8 mouse cellular contexts compared by ENCODE assay signal in genomic region chr1:93804818-93805217, GRCm38 (mm10). TPM values are rescaled to one million over a fixed set of nuclear protein-coding genes. Genes with fewer than 3 reads are reported as not detected.
DNase-seq lines count a peak whose midpoint lies in the region; ATAC-seq and TF ChIP-seq lines count a peak whose summit lies in the region.

No protein-coding gene starts in this region.

- no peaks in the 10 kb centered on the region for H3K9me3 ChIP-seq in embryonic facial prominence, embryonic 10.5 days
- H3K9me3 ChIP-seq in intestine, embryonic 14.5 days (ENCODE audit: control insufficient read depth, low read length): no peaks in the 10 kb centered on the region
- H3K9me3 ChIP-seq in midbrain, postnatal 0 days (ENCODE audit: low read length): no peaks in the 10 kb centered on the region

- 0 out of 2 replicates have a peak overlapping the region, but pooled peaks have one; percentile 67 for H3K4me3 ChIP-seq in kidney, adult 2 months (ENCODE audit: insufficient read depth, low read depth, low read length)
- peak overlapping the region; percentile 78 for H3K4me3 ChIP-seq in embryonic facial prominence, embryonic 10.5 days
- H3K4me3 ChIP-seq in intestine, embryonic 14.5 days (ENCODE audit: low read depth, low read length): peak overlapping the region; percentile 76
- peak overlapping the region; percentile 69 for H3K4me3 ChIP-seq in midbrain, postnatal 0 days (ENCODE audit: low read depth, low read length)

- H3K9ac ChIP-seq in intestine, embryonic 14.5 days (ENCODE audit: low read length): peak overlapping the region; percentile 89; the same call in 1 of the 2 replicates
- peak overlapping the region; percentile 89; the same call in 1 of the 2 replicates for H3K9ac ChIP-seq in midbrain, postnatal 0 days (replicated peaks; ENCODE audit: low read length, poor library complexity, severe bottlenecking)

- H3K36me3 ChIP-seq in kidney, adult 2 months (ENCODE audit: control insufficient read depth, insufficient read depth, low read length): no peaks in the 10 kb centered on the region
- H3K36me3 ChIP-seq in embryonic facial prominence, embryonic 10.5 days (replicated peaks): peaks cover 52% of the 10 kb centered on the region
- peaks cover 47% of the 10 kb centered on the region for H3K36me3 ChIP-seq in intestine, embryonic 14.5 days (ENCODE audit: control insufficient read depth, insufficient read depth, low read length)
- H3K36me3 ChIP-seq in midbrain, postnatal 0 days (ENCODE audit: insufficient read depth, low read length): peaks cover 12% of the 10 kb centered on the region; the same call in 1 of the 2 replicates

- H3K27me3 ChIP-seq in kidney, adult 2 months (replicated peaks; ENCODE audit: control insufficient read depth, insufficient read depth, low read length): no peaks in the 10 kb centered on the region
- H3K27me3 ChIP-seq in embryonic facial prominence, embryonic 10.5 days (replicated peaks; ENCODE audit: low read depth, poor library complexity, severe bottlenecking): no peaks in the 10 kb centered on the region
- H3K27me3 ChIP-seq in intestine, embryonic 14.5 days (replicated peaks; ENCODE audit: control insufficient read depth, insufficient read depth, low read length): no peaks in the 10 kb centered on the region
- H3K27me3 ChIP-seq in midbrain, postnatal 0 days (ENCODE audit: insufficient read depth, low read length): no peaks in the 10 kb centered on the region

- TF ChIP-seq POLR2A in kidney, adult 2 months (IDR thresholded peaks at IDR 0.05; ENCODE audit: low read depth, low read length): no peak

- no peak for DNase-seq in kidney, adult 2 months
- no peak for DNase-seq in kidney, adult 8-10 months
- DNase-seq in embryonic facial prominence, embryonic 10.5 days (ENCODE audit: low spot score): no peak
- no peak for DNase-seq in intestine, embryonic 14.5 days (ENCODE audit: low spot score)
- no peak for DNase-seq in midbrain, postnatal 0 days (ENCODE audit: low spot score)
- DNase-seq in right cerebral cortex, adult 2 months (ENCODE audit: low spot score in 2 of 2): no peak
- no peak for DNase-seq in thymus, adult 18-20 months
- DNase-seq in frontal cortex, postnatal 25 days (ENCODE audit: low spot score in 2 of 2): no peak

- peaks cover 7% of the 10 kb centered on the region; the same call in 1 of the 2 replicates for H3K4me1 ChIP-seq in kidney, adult 2 months (ENCODE audit: control insufficient read depth, insufficient read depth, low read length)
- H3K4me1 ChIP-seq in embryonic facial prominence, embryonic 10.5 days: peaks cover 39% of the 10 kb centered on the region
- peaks cover 18% of the 10 kb centered on the region for H3K4me1 ChIP-seq in intestine, embryonic 14.5 days (replicated peaks; ENCODE audit: control insufficient read depth, insufficient read depth, low read length)
- peaks cover 7% of the 10 kb centered on the region; the same call in 1 of the 2 replicates for H3K4me1 ChIP-seq in midbrain, postnatal 0 days (ENCODE audit: insufficient read depth, low read length)

- peak overlapping the region; percentile 69 for H3K4me2 ChIP-seq in intestine, embryonic 14.5 days (ENCODE audit: low read length)
- peak overlapping the region; percentile 68 for H3K4me2 ChIP-seq in midbrain, postnatal 0 days (ENCODE audit: low read depth, low read length, poor library complexity, severe bottlenecking)

- WGBS in kidney, adult 2 months: 75% methylated on average over 4 of the region's 4 CpGs
- WGBS in embryonic facial prominence, embryonic 10.5 days: 85% methylated on average over 4 of the region's 4 CpGs
- 77% methylated on average over 4 of the region's 4 CpGs for WGBS in intestine, embryonic 14.5 days
- 84% methylated on average over 4 of the region's 4 CpGs for WGBS in midbrain, postnatal 0 days

- no peak overlapping the region for H3K27ac ChIP-seq in kidney, adult 2 months (ENCODE audit: insufficient read depth, low read depth, low read length)
- H3K27ac ChIP-seq in embryonic facial prominence, embryonic 10.5 days (replicated peaks): 0 out of 2 replicates have a peak overlapping the region, but pooled peaks have one; percentile 98
- no peak overlapping the region for H3K27ac ChIP-seq in intestine, embryonic 14.5 days (ENCODE audit: low read depth)
- H3K27ac ChIP-seq in midbrain, postnatal 0 days (ENCODE audit: low read depth, low read length): peak overlapping the region; percentile 95; the same call in 1 of the 2 replicates

- ATAC-seq in intestine, embryonic 14.5 days (replicated peaks; ENCODE audit: low FRiP score, low TSS enrichment, low read depth): no peak
- no peak for ATAC-seq in midbrain, postnatal 0 days (ENCODE audit: low FRiP score)

- no peak for TF ChIP-seq CTCF in kidney, adult 2 months (conservative IDR thresholded peaks at IDR 0.05; ENCODE audit: insufficient read depth, insufficient read length, low read depth, low read length)
- no peak for TF ChIP-seq CTCF in midbrain, postnatal 0 days (IDR thresholded peaks at IDR 0.05)

RNA-seq across cellular contexts. Expression of gene Ing5, which starts 1.1 kb away (rescaled TPM):
- 6.0 and 6.4 TPM in 2 replicates for polyA plus RNA-seq in kidney, adult 2 months (2012; rRNA removed)
- polyA plus RNA-seq in embryonic facial prominence, embryonic 10.5 days (2016; fragmentation: Nextera tagmentation; extraction: Ambion mirVana): 26.3 and 27.2 TPM in 2 replicates
- 19.7 and 23.2 TPM in 2 replicates for polyA plus RNA-seq in intestine, embryonic 14.5 days (2014; fragmentation: Nextera tagmentation; extraction: Ambion mirVana)
- total RNA-seq in midbrain, postnatal 0 days (2014; rRNA removed): 12.6 and 13.5 TPM in 2 replicates
- 7.1 and 7.5 TPM in 2 replicates for polyA plus RNA-seq in midbrain, postnatal 0 days (2015; fragmentation: Nextera tagmentation; extraction: Ambion mirVana)

RNA-seq across cellular contexts. Expression of gene Dtymk, which starts 3.1 kb away (rescaled TPM):
- polyA plus RNA-seq in kidney, adult 2 months (2012; rRNA removed): 34.7 and 36.7 TPM in 2 replicates
- 280 and 291 TPM in 2 replicates for polyA plus RNA-seq in embryonic facial prominence, embryonic 10.5 days (2016; fragmentation: Nextera tagmentation; extraction: Ambion mirVana)
- 272 and 288 TPM in 2 replicates for polyA plus RNA-seq in intestine, embryonic 14.5 days (2014; fragmentation: Nextera tagmentation; extraction: Ambion mirVana)
- 66.8 and 88.8 TPM in 2 replicates for total RNA-seq in midbrain, postnatal 0 days (2014; rRNA removed)
- 109 TPM in 2 replicates for polyA plus RNA-seq in midbrain, postnatal 0 days (2015; fragmentation: Nextera tagmentation; extraction: Ambion mirVana)

RNA-seq across cellular contexts. Expression of gene D2hgdh, which starts 19.9 kb away (rescaled TPM):
- 39.4 and 44.1 TPM in 2 replicates for polyA plus RNA-seq in kidney, adult 2 months (2012; rRNA removed)
- 15.0 and 15.7 TPM in 2 replicates for polyA plus RNA-seq in embryonic facial prominence, embryonic 10.5 days (2016; fragmentation: Nextera tagmentation; extraction: Ambion mirVana)
- 13.5 and 14.8 TPM in 2 replicates for polyA plus RNA-seq in intestine, embryonic 14.5 days (2014; fragmentation: Nextera tagmentation; extraction: Ambion mirVana)
- 10.6 and 20.0 TPM in 2 replicates for total RNA-seq in midbrain, postnatal 0 days (2014; rRNA removed)
- polyA plus RNA-seq in midbrain, postnatal 0 days (2015; fragmentation: Nextera tagmentation; extraction: Ambion mirVana): 8.6 and 10.3 TPM in 2 replicates

RNA-seq across cellular contexts. Expression of gene Thap4, which starts 50.2 kb away (rescaled TPM):
- 181 and 226 TPM in 2 replicates for polyA plus RNA-seq in kidney, adult 2 months (2012; rRNA removed)
- 51.6 and 51.7 TPM in 2 replicates for polyA plus RNA-seq in embryonic facial prominence, embryonic 10.5 days (2016; fragmentation: Nextera tagmentation; extraction: Ambion mirVana)
- polyA plus RNA-seq in intestine, embryonic 14.5 days (2014; fragmentation: Nextera tagmentation; extraction: Ambion mirVana): 60.1 and 63.8 TPM in 2 replicates
- total RNA-seq in midbrain, postnatal 0 days (2014; rRNA removed): 56.0 and 63.3 TPM in 2 replicates
- polyA plus RNA-seq in midbrain, postnatal 0 days (2015; fragmentation: Nextera tagmentation; extraction: Ambion mirVana): 53.7 and 57.1 TPM in 2 replicates

RNA-seq across cellular contexts. Expression of gene Atg4b, which starts 53.5 kb away (rescaled TPM):
- polyA plus RNA-seq in kidney, adult 2 months (2012; rRNA removed): 43.7 and 46.3 TPM in 2 replicates
- 95.3 and 98.1 TPM in 2 replicates for polyA plus RNA-seq in embryonic facial prominence, embryonic 10.5 days (2016; fragmentation: Nextera tagmentation; extraction: Ambion mirVana)
- polyA plus RNA-seq in intestine, embryonic 14.5 days (2014; fragmentation: Nextera tagmentation; extraction: Ambion mirVana): 82.4 and 92.0 TPM in 2 replicates
- total RNA-seq in midbrain, postnatal 0 days (2014; rRNA removed): 39.3 and 58.7 TPM in 2 replicates
- 75.8 and 81.8 TPM in 2 replicates for polyA plus RNA-seq in midbrain, postnatal 0 days (2015; fragmentation: Nextera tagmentation; extraction: Ambion mirVana)

Comparison
In these comparisons a context has a peak if more than half of its experiments do, and no peak if none do; other contexts are left out.
1. H3K27ac ChIP-seq: peak in embryonic facial prominence, embryonic 10.5 days (single experiment) and midbrain, postnatal 0 days (single experiment); none in kidney, adult 2 months (single experiment) and intestine, embryonic 14.5 days (single experiment).
2. Peak in every context shown above with its lines, with median percentiles within 50 percentile points of each other: H3K4me3 ChIP-seq.